Mouse (Mus musculus): ENCODE measurements around the gene Tbc1d4. TPM values are rescaled to one million over a fixed set of nuclear protein-coding genes. Genes with fewer than 3 reads are reported as not detected.

The Tbc1d4 gene
- polyA plus RNA-seq, 1 experiment from 2014 or later = 13.0 TPM

DNA sequence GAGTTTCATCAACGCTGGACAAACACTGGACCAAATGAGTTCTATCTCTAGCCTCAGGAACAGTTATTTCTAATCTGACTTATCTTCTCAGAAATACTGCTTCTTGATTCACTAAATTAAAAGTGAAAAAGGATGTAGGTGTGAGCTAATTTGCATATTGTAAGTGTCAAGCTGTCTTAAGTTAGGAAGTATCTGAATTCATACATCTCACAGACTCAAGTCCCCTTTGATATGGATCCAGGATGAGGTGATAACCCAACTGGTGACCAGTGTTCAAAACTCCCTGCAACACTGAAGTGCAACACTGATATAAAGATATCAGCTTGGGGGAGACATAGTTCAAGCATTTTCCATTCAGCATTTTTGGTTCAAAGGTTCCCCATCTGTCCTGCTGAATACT lies 141.5 kb downstream of the Tbc1d4 start:
- TF ChIP-seq CTCF (IDR thresholded peaks at IDR 0.05; ENCODE audit: low read depth) = no peak
- no peaks in the 10 kb centered on the region for H3K27me3 ChIP-seq (ENCODE audit: insufficient read depth, low read length)
- ATAC-seq (ENCODE audit: insufficient read depth) (no peak), DNase-seq (no peak)
- H3K4me3 ChIP-seq (ENCODE audit: low read depth, low read length) = no peak overlapping the region
- no peak overlapping the region for H3K27ac ChIP-seq (ENCODE audit: low read depth)
- no peak overlapping the region for H3K9ac ChIP-seq
- no peaks in the 10 kb centered on the region for H3K4me1 ChIP-seq (ENCODE audit: insufficient read depth)
- no peaks in the 10 kb centered on the region for H3K9me3 ChIP-seq (ENCODE audit: low read depth, low read length)
- H3K36me3 ChIP-seq (ENCODE audit: insufficient read depth) = no peaks in the 10 kb centered on the region
- WGBS = 88% methylated on average over 1 of the region's 1 CpGs
- H3K4me2 ChIP-seq = no peak overlapping the region

DNA sequence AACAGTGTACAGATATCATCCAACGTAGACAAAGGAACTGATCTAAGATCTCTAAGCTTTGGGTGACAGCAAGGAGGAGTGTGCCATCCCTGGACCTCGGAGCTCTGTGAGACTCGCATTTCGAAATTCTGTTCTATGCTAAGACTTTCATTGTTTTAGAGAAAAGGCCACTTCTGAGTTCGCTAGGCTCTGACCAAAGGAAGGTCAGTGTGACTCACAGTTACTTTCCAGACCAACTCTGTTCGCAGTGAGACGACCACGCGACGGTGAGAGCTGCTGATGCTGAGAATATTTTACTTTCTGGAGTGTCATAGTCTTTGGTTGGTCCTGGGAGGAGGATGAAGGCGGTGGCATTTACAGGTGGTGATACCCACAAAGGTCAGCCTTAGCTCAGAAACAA lies 142.5 kb downstream of the Tbc1d4 start:
- Histone ChIP-seq H3K36me3 (ENCODE audit: insufficient read depth) (no peaks in the 10 kb centered on the region), H3K9me3 (ENCODE audit: low read depth, low read length) (no peaks in the 10 kb centered on the region), H3K27me3 (ENCODE audit: insufficient read depth, low read length) (no peaks in the 10 kb centered on the region), H3K4me3 (ENCODE audit: low read depth, low read length) (no peak overlapping the region), H3K4me2 (no peak overlapping the region), H3K4me1 (ENCODE audit: insufficient read depth) (no peaks in the 10 kb centered on the region), H3K9ac (no peak overlapping the region), H3K27ac (ENCODE audit: low read depth) (no peak overlapping the region)
- no peak for ATAC-seq (ENCODE audit: insufficient read depth)
- 87% methylated on average over 11 of the region's 11 CpGs for WGBS
- TF ChIP-seq CTCF (IDR thresholded peaks at IDR 0.05; ENCODE audit: low read depth) = no peak
- DNase-seq = no peak

DNA sequence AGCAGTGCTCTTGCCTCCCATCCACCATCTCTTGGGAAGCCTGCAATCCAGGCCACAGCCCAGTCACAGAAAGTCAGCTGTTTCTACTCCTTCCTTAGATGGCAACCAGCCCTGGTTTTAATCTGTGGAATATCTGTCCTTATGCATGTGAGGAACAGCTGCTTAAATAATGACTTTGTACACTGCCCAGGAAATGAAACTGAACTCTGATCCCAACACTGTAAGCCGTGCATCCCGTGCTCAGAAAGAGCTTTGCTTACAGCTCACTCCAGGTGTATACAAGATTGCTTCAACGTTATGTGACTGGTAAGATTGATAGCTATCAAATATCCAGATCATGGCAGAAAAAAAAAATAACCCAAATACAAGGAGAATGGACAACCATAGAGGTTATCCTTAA lies 143.1 kb downstream of the Tbc1d4 start:
- Histone ChIP-seq H3K27ac (ENCODE audit: low read depth) (no peak overlapping the region), H3K4me2 (no peak overlapping the region), H3K4me1 (ENCODE audit: insufficient read depth) (no peaks in the 10 kb centered on the region), H3K27me3 (ENCODE audit: insufficient read depth, low read length) (no peaks in the 10 kb centered on the region), H3K9ac (no peak overlapping the region), H3K9me3 (ENCODE audit: low read depth, low read length) (no peaks in the 10 kb centered on the region), H3K36me3 (ENCODE audit: insufficient read depth) (no peaks in the 10 kb centered on the region), H3K4me3 (ENCODE audit: low read depth, low read length) (no peak overlapping the region)
- DNase-seq (no peak), ATAC-seq (ENCODE audit: insufficient read depth) (no peak)
- WGBS = 66% methylated on average over 3 of the region's 3 CpGs
- TF ChIP-seq CTCF (IDR thresholded peaks at IDR 0.05; ENCODE audit: low read depth) = no peak

DNA sequence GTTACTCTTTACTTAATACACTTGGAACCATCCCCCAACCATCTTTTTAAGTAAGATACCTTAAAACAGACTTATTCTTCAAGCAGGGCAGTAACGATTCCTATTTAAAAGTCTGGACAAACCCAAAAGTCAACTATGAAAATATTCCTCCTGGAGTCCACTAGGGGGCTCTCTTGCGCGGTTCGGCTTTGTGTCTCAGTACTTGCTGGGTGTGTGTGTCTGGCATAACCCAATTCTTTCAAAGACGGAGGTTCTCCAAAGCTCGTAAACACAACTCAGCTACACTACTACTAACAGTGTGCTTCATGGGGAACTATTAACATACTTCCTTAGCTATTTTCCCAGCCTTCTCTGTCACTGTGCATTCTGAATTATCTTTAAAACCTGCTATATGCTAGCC lies 148.2 kb downstream of the Tbc1d4 start:
- 23% methylated on average over 6 of the region's 6 CpGs for WGBS
- H3K4me1 ChIP-seq (ENCODE audit: insufficient read depth) = no peaks in the 10 kb centered on the region
- no peak overlapping the region for H3K9ac ChIP-seq
- no peaks in the 10 kb centered on the region for H3K36me3 ChIP-seq (ENCODE audit: insufficient read depth)
- no peak overlapping the region for H3K4me3 ChIP-seq (ENCODE audit: low read depth, low read length)
- DNase-seq (peak; percentile 80), ATAC-seq (ENCODE audit: insufficient read depth) (peak; percentile 73; the same call in 1 of the 2 replicates)
- no peaks in the 10 kb centered on the region for H3K9me3 ChIP-seq (ENCODE audit: low read depth, low read length)
- TF ChIP-seq CTCF (IDR thresholded peaks at IDR 0.05; ENCODE audit: low read depth) = peak; percentile 66
- no peak overlapping the region for H3K4me2 ChIP-seq
- H3K27ac ChIP-seq (ENCODE audit: low read depth) = no peak overlapping the region
- H3K27me3 ChIP-seq (ENCODE audit: insufficient read depth, low read length) = no peaks in the 10 kb centered on the region

DNA sequence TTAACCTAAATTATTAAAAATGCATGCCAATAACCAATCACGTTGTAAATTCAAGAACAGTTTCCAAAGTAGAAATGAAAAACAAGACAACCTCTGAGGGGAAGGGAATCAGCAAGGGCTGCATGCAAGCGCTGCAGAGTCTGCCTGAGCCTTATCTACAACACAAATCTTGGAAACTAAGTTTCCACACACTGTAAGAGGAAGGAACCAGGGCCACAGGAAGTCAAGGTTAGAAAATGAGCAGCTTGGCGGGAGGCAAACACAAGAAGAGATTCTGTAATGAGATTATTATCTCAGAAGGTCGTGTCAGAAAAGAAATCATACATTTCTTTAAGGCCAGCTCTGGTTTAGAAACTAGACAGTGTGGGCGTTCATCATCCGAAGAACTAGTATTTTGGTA lies 156.1 kb downstream of the Tbc1d4 start:
- H3K9me3 ChIP-seq (ENCODE audit: low read depth, low read length) = no peaks in the 10 kb centered on the region
- no peak overlapping the region for H3K27ac ChIP-seq (ENCODE audit: low read depth)
- ATAC-seq (ENCODE audit: insufficient read depth) (no peak), DNase-seq (no peak)
- H3K36me3 ChIP-seq (ENCODE audit: insufficient read depth) = no peaks in the 10 kb centered on the region; the same call in 1 of the 2 replicates
- no peak for TF ChIP-seq CTCF (IDR thresholded peaks at IDR 0.05; ENCODE audit: low read depth)
- no peak overlapping the region for H3K4me2 ChIP-seq
- H3K9ac ChIP-seq = no peak overlapping the region
- no peaks in the 10 kb centered on the region for H3K27me3 ChIP-seq (ENCODE audit: insufficient read depth, low read length)
- H3K4me1 ChIP-seq (ENCODE audit: insufficient read depth) = no peaks in the 10 kb centered on the region
- WGBS = 65% methylated on average over 6 of the region's 6 CpGs
- H3K4me3 ChIP-seq (ENCODE audit: low read depth, low read length) = no peak overlapping the region

DNA sequence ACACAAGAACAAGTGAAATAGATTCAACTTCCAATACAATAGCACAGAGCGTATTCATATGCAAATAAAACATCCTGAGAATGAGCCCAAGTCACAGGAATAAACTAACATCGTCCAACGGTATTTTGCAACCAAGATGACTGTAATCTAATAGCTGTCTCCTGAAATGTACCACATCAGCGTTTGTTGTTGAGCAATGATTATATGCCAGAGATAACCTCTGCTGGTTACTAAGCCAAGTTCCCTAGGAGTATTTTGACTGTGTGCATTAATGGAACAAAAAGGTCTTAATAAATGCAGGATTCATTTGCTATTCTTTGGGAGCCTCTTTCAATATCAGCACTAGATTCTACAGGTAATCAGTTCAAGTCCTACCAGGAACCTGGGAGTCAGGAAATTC lies 161.1 kb downstream of the Tbc1d4 start:
- Histone ChIP-seq H3K27me3 (ENCODE audit: insufficient read depth, low read length) (no peaks in the 10 kb centered on the region), H3K9me3 (ENCODE audit: low read depth, low read length) (no peaks in the 10 kb centered on the region), H3K4me1 (ENCODE audit: insufficient read depth) (no peaks in the 10 kb centered on the region), H3K36me3 (ENCODE audit: insufficient read depth) (peaks cover 9% of the 10 kb centered on the region; the same call in 1 of the 2 replicates), H3K4me3 (ENCODE audit: low read depth, low read length) (no peak overlapping the region), H3K9ac (no peak overlapping the region), H3K4me2 (no peak overlapping the region), H3K27ac (ENCODE audit: low read depth) (no peak overlapping the region)
- 64% methylated on average over 4 of the region's 4 CpGs for WGBS
- DNase-seq (no peak), ATAC-seq (ENCODE audit: insufficient read depth) (no peak)
- TF ChIP-seq CTCF (IDR thresholded peaks at IDR 0.05; ENCODE audit: low read depth) = no peak

DNA sequence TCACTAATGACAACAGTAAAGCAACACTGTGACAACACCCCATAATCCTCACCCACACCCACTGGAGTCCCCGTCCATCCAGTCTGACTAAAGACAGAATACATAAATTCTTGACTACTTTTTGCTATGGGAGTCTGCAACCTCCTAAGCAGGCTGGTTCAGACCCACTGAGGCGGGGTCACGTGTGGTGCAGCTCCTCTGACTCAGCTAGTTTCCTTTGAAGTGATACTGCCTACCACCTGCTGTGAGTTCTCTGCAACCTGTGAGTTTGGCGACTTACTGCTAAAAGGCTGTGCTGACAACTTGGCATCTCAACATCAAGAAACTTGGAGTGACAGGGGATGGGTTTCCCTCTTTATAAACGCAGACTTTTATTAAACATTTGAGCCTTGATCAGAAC lies 163.8 kb downstream of the Tbc1d4 start:
- no peak overlapping the region for H3K4me2 ChIP-seq
- peaks cover 9% of the 10 kb centered on the region; the same call in 1 of the 2 replicates for H3K36me3 ChIP-seq (ENCODE audit: insufficient read depth)
- DNase-seq (no peak), ATAC-seq (ENCODE audit: insufficient read depth) (no peak)
- H3K9me3 ChIP-seq (ENCODE audit: low read depth, low read length) = no peaks in the 10 kb centered on the region
- H3K27ac ChIP-seq (ENCODE audit: low read depth) = no peak overlapping the region
- no peaks in the 10 kb centered on the region for H3K27me3 ChIP-seq (ENCODE audit: insufficient read depth, low read length)
- H3K4me3 ChIP-seq (ENCODE audit: low read depth, low read length) = no peak overlapping the region
- no peak overlapping the region for H3K9ac ChIP-seq
- no peak for TF ChIP-seq CTCF (IDR thresholded peaks at IDR 0.05; ENCODE audit: low read depth)
- 49% methylated on average over 5 of the region's 5 CpGs for WGBS
- no peaks in the 10 kb centered on the region for H3K4me1 ChIP-seq (ENCODE audit: insufficient read depth)

DNA sequence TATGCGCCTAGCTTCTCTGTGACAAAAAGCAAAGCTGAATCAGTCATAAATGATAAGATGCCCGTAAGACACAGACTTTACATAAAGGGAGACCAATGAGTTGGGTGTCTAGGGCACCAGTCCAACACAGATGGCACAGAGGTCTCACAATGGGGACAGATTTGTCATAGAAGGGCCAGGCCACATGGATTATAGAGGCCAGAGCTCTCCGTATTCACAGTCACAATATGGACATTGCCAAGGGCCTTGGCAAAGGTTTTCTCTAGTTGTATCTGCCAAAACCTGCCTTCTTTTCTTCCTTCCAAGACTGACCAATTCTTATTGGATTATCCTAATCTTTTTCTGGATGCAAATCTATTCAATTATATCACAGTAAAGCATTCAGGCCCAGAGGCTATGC lies 171.1 kb downstream of the Tbc1d4 start:
- no peaks in the 10 kb centered on the region for H3K36me3 ChIP-seq (ENCODE audit: insufficient read depth)
- no peak for TF ChIP-seq CTCF (IDR thresholded peaks at IDR 0.05; ENCODE audit: low read depth)
- H3K27me3 ChIP-seq (ENCODE audit: insufficient read depth, low read length) = no peaks in the 10 kb centered on the region
- H3K4me1 ChIP-seq (ENCODE audit: insufficient read depth) = no peaks in the 10 kb centered on the region
- ATAC-seq (ENCODE audit: insufficient read depth) (no peak), DNase-seq (no peak)
- no peaks in the 10 kb centered on the region for H3K9me3 ChIP-seq (ENCODE audit: low read depth, low read length)
- no peak overlapping the region for H3K4me2 ChIP-seq
- no peak overlapping the region for H3K4me3 ChIP-seq (ENCODE audit: low read depth, low read length)
- no peak overlapping the region for H3K27ac ChIP-seq (ENCODE audit: low read depth)
- no peak overlapping the region for H3K9ac ChIP-seq
- WGBS = 75% methylated on average over 3 of the region's 3 CpGs
